Mouse (Mus musculus) erythroblast, embryonic 14.5 days (primary cell): ENCODE measurements around the gene Cldn2.

ENCODE experiments used
- GATA1 ChIP-seq: IDR thresholded peaks from 2 replicates; pipeline ENCODE4 v1.6.1; 2012; ENCODE audit warnings: low read length, inconsistent platforms, mixed read lengths
- TAL1 ChIP-seq: IDR thresholded peaks from 3 replicates; pipeline ENCODE4 v1.6.1; 2012; ENCODE audit warnings: low read length, inconsistent platforms, mixed read lengths

DNA sequence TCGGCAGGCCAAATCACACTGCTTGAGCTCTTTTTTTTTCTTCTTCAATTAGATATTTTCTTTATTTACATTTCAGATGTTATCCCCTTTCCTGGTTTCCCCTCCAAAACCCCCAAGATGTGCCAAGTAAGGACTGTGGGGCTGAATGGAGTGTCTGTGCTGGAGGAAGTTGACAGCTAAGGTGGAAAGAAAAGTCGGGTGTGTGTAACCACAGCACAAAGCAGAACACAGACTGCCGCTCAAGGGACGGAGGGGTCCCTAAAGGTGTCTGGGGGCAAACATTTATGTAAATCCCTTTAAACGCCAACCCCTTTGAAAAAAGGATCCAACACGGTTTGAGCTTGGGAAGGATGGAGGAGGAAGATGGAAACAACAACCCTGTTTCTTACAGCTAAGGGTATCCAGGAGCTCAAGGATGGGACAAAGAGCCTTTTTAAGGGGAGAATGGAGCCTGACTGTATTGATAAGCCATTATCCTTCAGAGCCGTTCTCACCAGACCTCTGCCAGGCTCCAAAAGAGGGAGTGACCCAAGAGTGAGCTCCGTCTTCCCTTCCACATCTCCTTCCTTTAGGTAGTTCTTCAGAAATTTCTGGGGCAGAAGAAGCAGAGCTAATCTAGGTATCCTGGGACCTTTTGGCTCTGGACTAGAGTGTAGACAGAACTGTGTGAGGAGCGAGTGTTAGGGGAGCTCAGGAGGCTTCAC is 12.8 kb downstream of the Cldn2 start:
- TF ChIP-seq GATA1 (no peak), TAL1 (no peak)
